Comparison of ENCODE assay signal across 27 mouse cellular contexts in genomic region chr15:63265845-63266244, GRCm38 (mm10).
"Had no signal": no experiment of that assay in that cellular context is flagged by ENCODE, and none has a peak within 500 bp of the region (broad histone marks: within the 10 kb centered on the region; RNA-seq: fewer than 3 reads in every experiment).

No protein-coding gene starts in this region.

- H3K36me3 ChIP-seq: embryonic facial prominence, embryonic 10.5 days; embryonic facial prominence, embryonic 12.5 days; embryonic facial prominence, embryonic 13.5 days; embryonic facial prominence, embryonic 15.5 days; forebrain, embryonic 10.5 days; forebrain, embryonic 12.5 days; forebrain, embryonic 15.5 days; heart, embryonic 10.5 days had no signal

- H3K9ac ChIP-seq: embryonic facial prominence, embryonic 12.5 days; embryonic facial prominence, embryonic 13.5 days; embryonic facial prominence, embryonic 15.5 days; forebrain, embryonic 12.5 days; forebrain, embryonic 13.5 days; forebrain, embryonic 15.5 days; forebrain, postnatal 0 days had no signal

- H3K27me3 ChIP-seq: embryonic facial prominence, embryonic 12.5 days; embryonic facial prominence, embryonic 13.5 days; embryonic facial prominence, embryonic 15.5 days; forebrain, embryonic 12.5 days; forebrain, embryonic 13.5 days; forebrain, embryonic 15.5 days had no signal

- H3K9me3 ChIP-seq: embryonic facial prominence, embryonic 10.5 days; embryonic facial prominence, embryonic 12.5 days; embryonic facial prominence, embryonic 13.5 days; embryonic facial prominence, embryonic 15.5 days; forebrain, embryonic 10.5 days; forebrain, embryonic 12.5 days; forebrain, embryonic 13.5 days; forebrain, embryonic 15.5 days; heart, embryonic 10.5 days had no signal

- H3K27ac ChIP-seq: embryonic facial prominence, embryonic 10.5 days; embryonic facial prominence, embryonic 12.5 days; embryonic facial prominence, embryonic 13.5 days; embryonic facial prominence, embryonic 15.5 days; forebrain, embryonic 10.5 days; forebrain, embryonic 12.5 days; forebrain, embryonic 13.5 days; forebrain, embryonic 15.5 days; gastrocnemius, adult 2 months; heart, adult 2 months; heart, embryonic 10.5 days had no signal

- H3K4me1 ChIP-seq: embryonic facial prominence, embryonic 10.5 days; embryonic facial prominence, embryonic 12.5 days; embryonic facial prominence, embryonic 13.5 days; embryonic facial prominence, embryonic 15.5 days; forebrain, embryonic 10.5 days; forebrain, embryonic 12.5 days; forebrain, embryonic 13.5 days; forebrain, embryonic 15.5 days; heart, embryonic 10.5 days had no signal

- H3K4me3 ChIP-seq: embryonic facial prominence, embryonic 10.5 days; embryonic facial prominence, embryonic 12.5 days; embryonic facial prominence, embryonic 13.5 days; embryonic facial prominence, embryonic 15.5 days; erythroblast, embryonic 14.5 days; forebrain, embryonic 10.5 days; forebrain, embryonic 12.5 days; forebrain, embryonic 13.5 days; forebrain, embryonic 15.5 days; gastrocnemius, adult 2 months; heart, adult 2 months; heart, embryonic 10.5 days had no signal

- H3K4me2 ChIP-seq: embryonic facial prominence, embryonic 12.5 days; embryonic facial prominence, embryonic 13.5 days; embryonic facial prominence, embryonic 15.5 days; forebrain, embryonic 12.5 days; forebrain, embryonic 13.5 days; forebrain, embryonic 15.5 days had no signal

- ATAC-seq: forebrain, embryonic 13.5 days; forebrain, embryonic 14.5 days; forebrain, embryonic 15.5 days; forebrain, embryonic 16.5 days; forebrain, postnatal 0 days had no signal

- DNase-seq: cerebellum, adult 9-10 months; cerebellum, adult 9-11 months; cerebellum, postnatal 10 days; cerebellum, postnatal 14 days; cerebellum, postnatal 25 days; cerebellum, postnatal 36 days; embryo, embryonic 11 days; forebrain, postnatal 0 days; gastrocnemius, adult 2 months; gastrocnemius, postnatal 10 days; gastrocnemius, postnatal 14 days; gastrocnemius, postnatal 25 days; heart, adult 11 months; heart, adult 18-20 months; heart, adult 2 months had no signal
